Mouse (Mus musculus): ENCODE measurements around the gene Adgrl2. TPM values are rescaled to one million over a fixed set of nuclear protein-coding genes. Genes with fewer than 3 reads are reported as not detected.

The Adgrl2 gene
- total and polyA plus RNA-seq, 3 experiments: not detected

- H3K4me1 ChIP-seq (ENCODE audit: control insufficient read depth in 1 of 2, insufficient read depth in 2 of 2, low read length in 2 of 2): no peaks in the 10 kb centered on the region
- no peak for DNase-seq (ENCODE audit: low read depth, low spot score)
- no peak overlapping the region for H3K9ac ChIP-seq (ENCODE audit: control insufficient read depth, low read depth, low read length, poor library complexity, severe bottlenecking)
- no peaks in the 10 kb centered on the region for H3K27me3 ChIP-seq (ENCODE audit: control insufficient read depth in 1 of 2, insufficient read depth in 2 of 2, low read length in 2 of 2)
- no peaks in the 10 kb centered on the region for H3K36me3 ChIP-seq (ENCODE audit: control insufficient read depth in 1 of 2, insufficient read depth in 2 of 2, low read length in 2 of 2)
- no peaks in the 10 kb centered on the region for H3K79me2 ChIP-seq (ENCODE audit: control insufficient read depth, insufficient read depth, low read length, poor library complexity)
- TF ChIP-seq E2F4 (IDR thresholded peaks at IDR 0.05; ENCODE audit: borderline replicate concordance, low read depth, low read length): no peak
- no peak for TF ChIP-seq POLR2AphosphoS2 (IDR thresholded peaks at IDR 0.05; ENCODE audit: low read length)
- no peak for TF ChIP-seq ZC3H11A (IDR thresholded peaks at IDR 0.05; ENCODE audit: low read depth, low read length)
- TF ChIP-seq SMC3 (IDR thresholded peaks at IDR 0.05; ENCODE audit: low read depth, low read length): no peak
- TF ChIP-seq ZMIZ1 (IDR thresholded peaks at IDR 0.05; ENCODE audit: low read depth, low read length): no peak
- TF ChIP-seq MEF2A (IDR thresholded peaks at IDR 0.05; ENCODE audit: extremely low read depth, insufficient replicate concordance, low read depth, low read length, poor library complexity, severe bottlenecking): no peak
- TF ChIP-seq TCF12 (IDR thresholded peaks at IDR 0.05; ENCODE audit: low read depth, low read length): no peak
- TF ChIP-seq ETS1 (IDR thresholded peaks at IDR 0.05; ENCODE audit: low read depth, low read length): no peak
- TF ChIP-seq MYB (IDR thresholded peaks at IDR 0.05; ENCODE audit: low read depth, low read length): no peak
- no peak for TF ChIP-seq UBTF (IDR thresholded peaks at IDR 0.05; ENCODE audit: borderline replicate concordance, insufficient read depth, low read depth, low read length)
- no peak for TF ChIP-seq RAD21 (IDR thresholded peaks at IDR 0.05; ENCODE audit: low read depth, low read length)
- TF ChIP-seq MAX (IDR thresholded peaks at IDR 0.05; ENCODE audit: low read length): no peak
- TF ChIP-seq POLR2A (IDR thresholded peaks at IDR 0.05; ENCODE audit: control insufficient read depth in 1 of 2, insufficient read depth in 1 of 2, low read depth in 1 of 2, low read length in 2 of 2, poor library complexity in 1 of 2): no peak
- TF ChIP-seq TAL1 (IDR thresholded peaks at IDR 0.05; ENCODE audit: low read length): no peak
- TF ChIP-seq BHLHE40 (IDR thresholded peaks at IDR 0.05; ENCODE audit: borderline replicate concordance, low read depth, low read length): no peak
- no peak for TF ChIP-seq CHD2 (IDR thresholded peaks at IDR 0.05; ENCODE audit: low read length)
- no peak overlapping the region for H3K4me3 ChIP-seq (ENCODE audit: control insufficient read depth in 1 of 2, insufficient read depth in 1 of 2, low read depth in 2 of 2, low read length in 2 of 2)
- H3K9me3 ChIP-seq (replicated peaks; ENCODE audit: insufficient read depth, low read length): no peaks in the 10 kb centered on the region
- no peak overlapping the region for H3K27ac ChIP-seq (ENCODE audit: control insufficient read depth, low read depth, low read length)
These were observed 220.0 kb downstream of the Adgrl2 start for GRCm38 (mm10) chr3:148770310-148770709.

Data from MEL (cell line).